Mouse (Mus musculus): ENCODE measurements around the gene Dmrt1. TPM values are rescaled to one million over a fixed set of nuclear protein-coding genes. Genes with fewer than 3 reads are reported as not detected.

The Dmrt1 gene
- total and polyA plus RNA-seq, 3 experiments, result 0.30 to 0.50 TPM; not detected in 1

GRCm38 (mm10) chr19:25488546-25488945 is 16.9 kb upstream of the Dmrt1 start:
- Histone ChIP-seq H3K27ac (ENCODE audit: insufficient read depth, low read depth) (no peak overlapping the region), H3K9ac (ENCODE audit: insufficient read depth, low read depth) (no peak overlapping the region), H3K4me2 (ENCODE audit: insufficient read depth, low read depth, poor library complexity, severe bottlenecking) (no peak overlapping the region), H3K9me3 (replicated peaks; ENCODE audit: low read length) (no peaks in the 10 kb centered on the region), H3K27me3 (replicated peaks) (no peaks in the 10 kb centered on the region), H3K36me3 (replicated peaks in 1 of 2; ENCODE audit: control insufficient read depth in 1 of 2, insufficient read depth in 1 of 2, low read length in 1 of 2) (no peaks in the 10 kb centered on the region), H3K4me1 (ENCODE audit: control insufficient read depth in 1 of 2, insufficient read depth in 2 of 2) (peaks cover 0 to 6% of the 10 kb centered on the region in 2 experiments; a peak in 1 of 4 replicates), H3K4me3 (replicated peaks in 1 of 3; ENCODE audit: low read depth in 2 of 3, low read length in 2 of 3, poor library complexity in 1 of 3) (no peak overlapping the region), H3K79me2 (replicated peaks; ENCODE audit: control insufficient read depth, extremely low read depth, insufficient read depth, poor library complexity, severe bottlenecking) (no peaks in the 10 kb centered on the region)
- TF ChIP-seq CTCF (conservative IDR thresholded peaks at IDR 0.05 in 1 of 2, IDR thresholded peaks at IDR 0.05 in 1 of 2; ENCODE audit: low read depth in 2 of 2, low read length in 2 of 2) (no peak), TBP (conservative IDR thresholded peaks at IDR 0.05; ENCODE audit: low read depth, low read length) (no peak), E2F4 (IDR thresholded peaks at IDR 0.05; ENCODE audit: insufficient replicate concordance, low read depth, low read length) (no peak), BHLHE40 (IDR thresholded peaks at IDR 0.05; ENCODE audit: low read depth, low read length) (no peak), SIN3A (IDR thresholded peaks at IDR 0.05; ENCODE audit: low read length) (no peak), UBTF (IDR thresholded peaks at IDR 0.05; ENCODE audit: low read depth, low read length) (no peak), NRF1 (IDR thresholded peaks at IDR 0.05; ENCODE audit: low read depth, low read length) (no peak), SMC3 (IDR thresholded peaks at IDR 0.05; ENCODE audit: low read depth, low read length) (no peak), MEF2A (IDR thresholded peaks at IDR 0.05; ENCODE audit: borderline replicate concordance, low read depth, low read length) (no peak), MYC (IDR thresholded peaks at IDR 0.05; ENCODE audit: low read depth, low read length) (no peak), USF2 (conservative IDR thresholded peaks at IDR 0.05; ENCODE audit: low read depth, low read length) (no peak), MAFK (IDR thresholded peaks at IDR 0.05; ENCODE audit: insufficient replicate concordance, low read length) (no peak), ETS1 (conservative IDR thresholded peaks at IDR 0.05; ENCODE audit: low read depth, low read length) (no peak), HCFC1 (IDR thresholded peaks at IDR 0.05; ENCODE audit: low read depth, low read length) (no peak)
- dilution Hi-C loops (cut with MboI; ENCODE audit: extremely low pct_ligation_motif_present, extremely low pct_unique_long_range_greater_than_20kb, low sequenced_read_pairs) (no loop called here), in situ Hi-C loops (cut with MboI; ENCODE audit: low pct_ligation_motif_present, low pct_unique_long_range_greater_than_20kb, low sequenced_read_pairs) (no loop called here)
- no peak for DNase-seq (ENCODE audit: extremely low read depth)

GRCm38 (mm10) chr19:25489546-25489945 is 15.9 kb upstream of the Dmrt1 start:
- in situ Hi-C loops (cut with MboI; ENCODE audit: low pct_ligation_motif_present, low pct_unique_long_range_greater_than_20kb, low sequenced_read_pairs) (no loop called here), dilution Hi-C loops (cut with MboI; ENCODE audit: extremely low pct_ligation_motif_present, extremely low pct_unique_long_range_greater_than_20kb, low sequenced_read_pairs) (no loop called here)
- no peak overlapping the region for H3K27ac ChIP-seq (ENCODE audit: insufficient read depth, low read depth)
- TF ChIP-seq USF1 (IDR thresholded peaks at IDR 0.05; ENCODE audit: low read depth, low read length), result no peak
- no peak for TF ChIP-seq JUN (IDR thresholded peaks at IDR 0.05; ENCODE audit: insufficient read depth, low read depth, low read length)
- H3K9ac ChIP-seq (ENCODE audit: insufficient read depth, low read depth), result no peak overlapping the region
- no peaks in the 10 kb centered on the region for H3K4me1 ChIP-seq (ENCODE audit: control insufficient read depth in 1 of 2, insufficient read depth in 2 of 2)
- no peak overlapping the region for H3K4me3 ChIP-seq (replicated peaks in 1 of 3; ENCODE audit: low read depth in 2 of 3, low read length in 2 of 3, poor library complexity in 1 of 3)
- no peak for DNase-seq (ENCODE audit: extremely low read depth)
- no peaks in the 10 kb centered on the region for H3K36me3 ChIP-seq (replicated peaks in 1 of 2; ENCODE audit: control insufficient read depth in 1 of 2, insufficient read depth in 1 of 2, low read length in 1 of 2)
- H3K4me2 ChIP-seq (ENCODE audit: insufficient read depth, low read depth, poor library complexity, severe bottlenecking), result no peak overlapping the region
- no peaks in the 10 kb centered on the region for H3K9me3 ChIP-seq (replicated peaks; ENCODE audit: low read length)
- no peaks in the 10 kb centered on the region for H3K79me2 ChIP-seq (replicated peaks; ENCODE audit: control insufficient read depth, extremely low read depth, insufficient read depth, poor library complexity, severe bottlenecking)
- no peaks in the 10 kb centered on the region for H3K27me3 ChIP-seq (replicated peaks)
